Mouse (Mus musculus) brown adipose tissue, adult 24 weeks (tissue): ENCODE measurements around the gene Fastkd2. TPM values are rescaled to one million over a fixed set of nuclear protein-coding genes. Genes with fewer than 3 reads are reported as not detected.
A peak's percentile ranks its signal among the peaks of the same experiment; 100 is the strongest.

Experiments used
- H3K27ac ChIP-seq: fragments of 200-500 bp; replicated peaks from 2 replicates; pipeline ENCODE4 v1.5.1; 2012; ENCODE audit warnings: low read depth, mild to moderate bottlenecking, low read length
- H3K4me1 ChIP-seq: fragments of 200-500 bp; 2 replicates; pipeline ENCODE4 v1.6.1; 2012; ENCODE audit warnings: low read length, mixed read lengths; ENCODE audit not compliant: control insufficient read depth, insufficient read depth, insufficient read length
- H3K4me3 ChIP-seq: fragments of 200-500 bp; 2 replicates; pipeline ENCODE4 v1.5.1; 2012; ENCODE audit warnings: low read depth, mild to moderate bottlenecking, low read length, moderate library complexity; ENCODE audit not compliant: insufficient read depth
- polyA plus RNA-seq: library from polyadenylated mRNA; stranded (reverse); fragments of >200 nt; gene quantifications from 2 replicates; pipeline ENCODE4 v1.2.4, GENCODE M21; 2012; ENCODE audit not compliant: missing spikeins, insufficient read depth, insufficient read length

Gene Fastkd2
- polyA plus RNA-seq = 33.7 and 36.9 TPM in 2 replicates

DNA sequence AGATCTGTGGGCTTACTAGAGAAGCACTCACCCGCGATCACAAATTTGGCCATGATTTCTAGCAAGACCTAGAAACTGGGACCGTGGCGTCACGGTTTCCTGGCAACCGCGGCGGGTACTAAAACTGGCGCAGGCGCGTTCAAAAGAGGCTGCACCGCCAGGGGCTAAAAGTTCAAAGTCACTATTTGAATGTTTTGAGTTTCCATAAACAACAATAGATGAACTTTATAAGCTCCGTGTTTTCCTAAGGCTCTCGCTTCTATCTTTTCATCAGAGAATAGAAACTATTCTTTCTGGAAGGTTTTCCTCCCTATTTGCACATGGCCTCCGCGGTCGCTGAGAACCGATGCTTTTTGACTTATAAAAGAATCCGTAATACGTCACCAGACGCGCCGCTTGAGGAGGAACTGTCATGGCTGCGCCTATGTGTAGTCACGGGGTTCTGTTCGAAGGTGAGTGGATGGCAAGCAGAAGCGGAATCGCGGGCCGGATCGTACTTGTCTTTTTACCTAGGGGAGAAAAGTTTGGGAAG, at the start of gene Fastkd2, which contains the start of gene Mdh1b:
Fastkd2 (plus strand) TSS at position 375 of the 532 bp plus-strand sequence.
Mdh1b (minus strand) TSS at position 79 of the 532 bp plus-strand sequence.
- peak within 1 kb of the TSS; percentile 44 for H3K27ac ChIP-seq
- H3K4me1 ChIP-seq = no peaks in the 10 kb centered on the region; the same call in 1 of the 2 replicates
- peak within 1 kb of the TSS; percentile 91 for H3K4me3 ChIP-seq

GRCm38 (mm10) chr1:63686827-63687226, 43.6 kb upstream of the Fastkd2 start, which contains the start of gene Dytn:
Gene Dytn (minus strand): TSS chr1:63686927.
- Histone ChIP-seq H3K4me3 (no peak within 1 kb of the TSS), H3K4me1 (no peaks in the 10 kb centered on the region), H3K27ac (no peak within 1 kb of the TSS)

DNA sequence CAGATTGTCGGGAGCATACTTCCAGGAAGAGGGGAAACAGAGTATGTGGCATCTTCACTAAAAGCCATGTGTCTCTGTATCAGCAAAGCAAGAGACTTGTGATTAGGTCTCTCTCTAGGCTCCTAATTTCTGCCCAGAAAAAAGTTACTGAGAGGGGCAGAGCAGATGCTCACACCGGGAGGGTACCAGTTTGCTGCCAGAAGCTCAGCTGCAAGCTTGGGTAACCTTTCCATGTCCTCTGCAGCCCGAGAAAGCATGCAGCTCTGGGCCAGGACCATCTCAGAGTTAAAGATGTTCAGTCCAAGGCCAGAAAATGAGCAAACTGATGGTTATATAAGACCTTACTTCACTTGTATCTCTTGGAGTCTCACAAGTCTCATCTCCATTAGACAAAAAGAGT, 33.6 kb upstream of the Fastkd2 start:
- Histone ChIP-seq H3K4me1 (no peaks in the 10 kb centered on the region), H3K4me3 (no peak overlapping the region)

DNA sequence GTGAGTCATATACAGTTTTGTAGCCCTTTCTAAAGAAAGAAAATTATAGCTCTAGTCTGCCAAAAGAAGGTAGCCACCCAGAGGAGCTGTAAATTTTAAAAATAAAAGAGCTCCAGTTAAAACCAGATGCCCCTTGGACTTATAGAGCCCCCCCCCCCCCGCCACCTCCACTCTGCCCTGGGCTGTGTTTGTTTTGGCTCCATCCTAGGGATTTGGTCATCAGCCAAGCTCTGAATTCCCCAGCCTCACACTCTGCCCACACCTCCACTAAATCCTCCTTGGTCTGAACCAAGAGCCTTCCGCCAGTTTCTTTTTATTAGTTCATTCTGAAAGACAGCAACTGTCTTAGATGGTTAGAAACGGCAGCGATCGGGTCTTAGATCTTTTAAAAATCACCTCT, 24.7 kb upstream of the Fastkd2 start:
- no peak overlapping the region for H3K4me3 ChIP-seq
- H3K4me1 ChIP-seq = no peaks in the 10 kb centered on the region
- no peak overlapping the region for H3K27ac ChIP-seq

More for the DNA sequence above, 33.6 kb upstream of the Fastkd2 start:
- H3K27ac ChIP-seq = no peak overlapping the region

DNA sequence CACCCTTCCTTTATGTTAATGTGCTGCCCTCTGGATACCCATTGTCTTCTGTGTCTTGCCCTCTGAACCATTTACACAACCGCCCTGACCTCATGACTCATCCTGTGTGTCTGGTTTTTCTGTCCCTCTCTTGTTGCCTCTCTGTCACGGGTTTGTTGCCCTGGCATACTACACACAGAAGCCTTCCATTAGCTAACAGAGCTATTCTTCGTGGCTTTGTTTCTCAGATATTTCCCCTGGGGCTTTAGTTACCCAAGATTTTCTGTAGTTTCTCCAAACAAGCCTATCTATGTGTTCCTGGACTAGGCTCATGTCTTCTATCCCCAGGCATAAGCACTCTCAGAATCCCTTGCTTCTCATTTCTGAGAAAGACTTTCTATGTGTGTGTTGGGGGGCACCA, 21.5 kb upstream of the Fastkd2 start:
- Histone ChIP-seq H3K27ac (no peak overlapping the region), H3K4me3 (no peak overlapping the region), H3K4me1 (no peaks in the 10 kb centered on the region)

DNA sequence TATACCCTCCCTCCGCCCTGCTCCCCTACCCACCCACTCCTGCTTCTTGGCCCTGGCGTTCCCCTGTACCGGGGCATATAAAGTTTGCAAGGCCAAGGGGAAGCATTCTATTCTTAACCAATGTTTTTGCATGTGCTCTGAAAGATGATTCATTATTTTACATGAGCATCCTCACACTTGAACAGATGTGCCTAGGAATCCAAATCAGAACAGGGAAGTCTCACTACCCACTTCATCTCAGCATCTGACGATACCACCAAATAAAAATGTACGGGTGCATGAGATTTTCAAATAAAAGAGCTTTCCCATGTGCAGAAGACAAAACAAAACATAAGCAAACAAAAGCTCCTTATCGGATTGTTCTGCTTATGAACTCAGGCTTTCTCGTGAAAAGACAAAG, 10.3 kb upstream of the Fastkd2 start:
- Histone ChIP-seq H3K4me1 (no peaks in the 10 kb centered on the region), H3K4me3 (no peak overlapping the region), H3K27ac (no peak overlapping the region)

DNA sequence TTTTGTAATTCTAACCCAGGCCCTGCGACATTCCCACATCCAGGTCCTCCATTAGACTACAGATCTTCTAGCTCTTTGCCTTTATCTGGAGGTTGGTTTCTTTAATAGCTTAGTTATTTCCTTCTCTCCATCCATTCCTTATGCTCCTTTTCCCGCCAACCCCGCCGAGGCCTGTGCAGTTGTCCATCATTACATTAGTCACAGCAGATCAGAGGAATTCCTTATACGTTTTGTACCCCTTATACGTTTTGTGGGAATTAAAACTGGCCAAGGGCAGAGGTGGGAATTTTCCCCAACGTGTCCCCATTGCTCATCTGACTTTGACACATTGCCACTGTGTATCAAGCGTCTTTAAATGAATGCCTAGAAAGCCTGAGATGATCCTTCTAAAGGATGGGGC, 618 bp upstream of the Fastkd2 start:
- H3K4me1 ChIP-seq = no peaks in the 10 kb centered on the region; the same call in 1 of the 2 replicates
- no peak overlapping the region for H3K27ac ChIP-seq
- peak overlapping the region; percentile 91 for H3K4me3 ChIP-seq

DNA sequence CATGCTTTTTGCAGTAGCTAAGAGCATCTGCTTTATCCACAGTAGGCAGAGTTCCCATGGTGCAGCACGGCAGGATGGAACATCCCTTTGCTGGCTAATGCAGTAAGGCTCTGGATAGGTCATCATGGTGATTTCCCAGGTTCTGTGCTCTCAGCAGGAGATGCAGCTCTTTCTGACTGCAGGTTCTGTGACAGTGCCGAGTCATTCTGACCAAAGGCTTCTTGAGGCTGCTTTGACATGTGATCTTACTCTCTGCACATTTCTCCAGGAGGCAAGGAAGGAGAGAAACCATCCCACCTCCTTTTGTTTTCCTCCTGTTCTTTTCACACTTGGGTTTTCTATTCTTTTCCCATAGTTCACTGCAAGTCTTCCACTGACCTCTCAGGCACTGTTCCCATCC, 25.6 kb downstream of the Fastkd2 start:
- Histone ChIP-seq H3K4me3 (no peak overlapping the region), H3K4me1 (no peaks in the 10 kb centered on the region), H3K27ac (no peak overlapping the region)

- H3K27ac ChIP-seq = no peak overlapping the region
- H3K4me3 ChIP-seq = no peak overlapping the region
- no peaks in the 10 kb centered on the region for H3K4me1 ChIP-seq
Measured at GRCm38 (mm10) chr1:63763212-63763694, 32.8 kb downstream of the Fastkd2 start.

DNA sequence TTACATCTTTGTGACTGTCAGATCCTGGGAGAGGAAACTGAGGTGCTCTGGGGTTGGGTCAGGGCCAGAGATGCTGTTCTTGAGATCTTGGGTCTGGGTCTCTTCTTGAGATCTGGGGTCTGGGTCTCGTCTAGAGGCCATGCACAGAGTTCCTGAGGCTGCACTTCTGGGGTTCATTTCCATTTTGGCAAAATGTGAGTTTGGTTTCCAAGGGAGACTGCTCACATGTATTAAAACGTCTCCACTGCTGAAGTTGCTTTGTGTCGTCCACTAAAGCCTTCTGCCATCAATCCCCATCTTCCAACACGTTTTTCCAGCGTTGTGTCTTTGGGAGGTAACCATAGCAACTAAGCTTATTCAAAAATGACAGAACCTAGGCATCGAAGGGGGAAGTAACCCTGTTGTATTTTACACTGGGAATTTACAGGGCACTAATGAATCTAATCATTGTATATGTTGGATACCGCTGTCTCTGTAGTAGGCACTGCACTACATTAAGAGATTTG, 33.5 kb downstream of the Fastkd2 start:
- Histone ChIP-seq H3K27ac (no peak overlapping the region), H3K4me3 (no peak overlapping the region), H3K4me1 (no peaks in the 10 kb centered on the region)

DNA sequence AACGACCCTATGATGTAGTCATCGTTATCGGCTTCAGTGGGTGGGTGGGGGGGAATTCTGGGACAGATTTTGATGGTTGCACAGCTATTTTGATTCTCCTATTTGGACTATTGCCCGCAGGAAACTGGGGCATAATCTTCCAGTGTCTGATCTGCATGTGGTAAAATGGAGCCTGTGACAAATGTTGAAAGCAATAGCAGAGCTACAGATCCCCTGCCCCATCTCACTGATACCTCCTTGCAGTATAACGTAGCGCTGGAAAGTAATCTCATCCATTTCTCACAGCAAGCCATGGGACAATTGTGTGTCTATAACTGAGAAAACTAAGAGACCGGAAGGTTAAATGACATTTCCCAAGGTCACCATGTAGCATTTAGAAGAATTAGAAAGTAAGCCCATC, 34.0 kb downstream of the Fastkd2 start:
- Histone ChIP-seq H3K4me3 (no peak overlapping the region), H3K27ac (no peak overlapping the region), H3K4me1 (no peaks in the 10 kb centered on the region)

DNA sequence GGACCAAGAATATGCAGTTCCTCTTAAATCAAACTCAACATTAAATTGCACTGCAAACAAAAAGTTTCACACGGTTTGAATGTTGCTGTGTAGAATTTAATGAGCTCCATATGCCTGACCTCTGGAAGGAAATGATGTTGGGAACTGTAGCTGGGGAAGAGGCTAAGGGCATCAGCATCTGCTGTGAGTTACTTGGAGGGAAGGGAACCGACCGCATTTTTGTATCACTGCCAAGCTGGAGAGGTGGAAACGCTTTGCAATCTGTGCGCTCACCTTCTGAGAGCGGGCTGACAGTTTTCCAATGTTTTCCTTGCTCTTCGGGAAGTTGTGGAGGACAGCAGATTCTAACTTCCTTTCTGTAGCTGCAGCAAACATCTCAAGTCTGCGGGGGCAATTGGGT, 37.7 kb downstream of the Fastkd2 start:
- H3K27ac ChIP-seq = no peak overlapping the region
- no peaks in the 10 kb centered on the region for H3K4me1 ChIP-seq
- no peak overlapping the region for H3K4me3 ChIP-seq

DNA sequence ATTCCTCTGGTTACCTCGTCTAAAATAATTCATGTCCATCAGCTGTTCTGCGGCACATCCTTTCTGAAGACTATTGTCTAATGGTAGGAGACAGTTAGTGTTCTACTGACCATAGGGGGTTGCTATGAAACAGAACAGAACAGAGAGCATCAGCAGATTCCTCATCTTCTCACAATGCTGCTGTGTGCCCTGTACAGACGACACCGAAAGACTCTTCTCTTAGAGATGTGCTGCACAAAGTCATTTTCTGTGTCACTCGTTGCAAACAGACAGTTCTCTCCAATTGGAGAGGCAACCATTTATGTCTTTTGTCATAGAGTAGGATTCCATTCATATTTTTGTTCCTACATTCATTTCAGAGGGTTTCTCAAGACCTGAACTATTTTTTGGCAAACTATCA, 38.8 kb downstream of the Fastkd2 start, which contains the start of gene 4933402D24Rik:
4933402D24Rik (minus strand) TSS at position 101 of the 400 bp plus-strand sequence.
- no peak within 1 kb of the TSS for H3K4me3 ChIP-seq

DNA sequence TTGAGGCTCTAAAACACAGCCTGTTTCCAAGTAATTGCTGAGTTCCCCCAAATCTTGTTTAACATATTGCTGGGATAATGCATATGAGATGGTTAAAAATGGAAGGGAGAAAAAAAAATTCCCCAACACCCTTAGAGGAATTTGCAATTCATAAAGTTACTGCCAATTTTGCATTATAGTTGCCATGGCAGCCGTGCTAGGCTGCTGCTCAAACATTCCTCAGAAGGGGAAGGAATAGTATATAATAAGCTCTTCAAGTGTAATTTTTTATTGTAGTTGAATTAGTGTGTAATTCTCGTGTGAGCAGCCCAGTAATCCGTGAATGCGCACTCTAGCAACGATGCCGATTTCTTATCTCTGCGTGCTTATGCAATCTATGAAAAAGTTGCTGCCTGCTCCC, 39.9 kb downstream of the Fastkd2 start:
- no peaks in the 10 kb centered on the region for H3K4me1 ChIP-seq
- no peak overlapping the region for H3K4me3 ChIP-seq
- no peak overlapping the region for H3K27ac ChIP-seq

More for the DNA sequence above, 38.8 kb downstream of the Fastkd2 start, which contains the start of gene 4933402D24Rik:
- Histone ChIP-seq H3K4me1 (no peaks in the 10 kb centered on the region), H3K27ac (no peak within 1 kb of the TSS)

DNA sequence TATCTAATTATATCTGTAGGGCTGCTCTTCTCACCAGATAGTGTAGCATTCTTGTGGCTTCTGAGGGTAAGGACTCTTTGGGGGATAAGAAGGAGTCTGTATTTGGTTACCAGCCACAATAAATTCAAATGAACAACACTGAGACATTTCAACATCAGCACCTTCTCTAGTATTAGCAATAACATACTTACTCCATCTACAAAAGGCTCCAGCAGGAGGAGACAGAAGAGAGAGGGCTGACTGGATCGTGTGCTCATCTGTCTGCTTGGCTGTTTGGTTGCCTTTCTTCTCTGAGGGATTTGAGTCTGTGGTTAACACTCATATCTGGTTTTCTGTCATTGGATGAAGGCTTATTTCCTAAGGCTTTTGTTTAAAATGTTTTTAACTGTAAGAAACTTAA, 46.0 kb downstream of the Fastkd2 start:
- Histone ChIP-seq H3K4me1 (no peaks in the 10 kb centered on the region), H3K27ac (no peak overlapping the region), H3K4me3 (no peak overlapping the region)
